Mouse (Mus musculus): ENCODE results near the gene Selenbp1. TPM values are rescaled to one million over a fixed set of nuclear protein-coding genes. Genes with fewer than 3 reads are reported as not detected.
A peak's percentile ranks its signal among the peaks of the same experiment; 100 is the strongest.

Gene Selenbp1
- polyA plus RNA-seq, 1 experiment: 4.5 TPM

- Histone ChIP-seq H3K4me1 (ENCODE audit: control insufficient read depth, insufficient read depth, low read length) (peaks cover 16% of the 10 kb centered on the region), H3K27ac (ENCODE audit: insufficient read depth, low read length) (no peak overlapping the region), H3K4me3 (ENCODE audit: insufficient read depth, low read length) (no peak overlapping the region)
- TF ChIP-seq POLR2A (IDR thresholded peaks at IDR 0.05; ENCODE audit: low read depth, low read length) (no peak), CTCF (IDR thresholded peaks at IDR 0.05; ENCODE audit: borderline replicate concordance, insufficient read depth, low read length) (no peak)
Observed at GRCm38 (mm10) chr3:94985513-94985912, 52.7 kb downstream of the Selenbp1 start.

- Histone ChIP-seq H3K27ac (ENCODE audit: insufficient read depth, low read length) (peak overlapping the region; percentile 82), H3K4me1 (ENCODE audit: control insufficient read depth, insufficient read depth, low read length) (peaks cover 16% of the 10 kb centered on the region), H3K4me3 (ENCODE audit: insufficient read depth, low read length) (no peak overlapping the region)
- no peak for TF ChIP-seq POLR2A (IDR thresholded peaks at IDR 0.05; ENCODE audit: low read depth, low read length)
- TF ChIP-seq CTCF (IDR thresholded peaks at IDR 0.05; ENCODE audit: borderline replicate concordance, insufficient read depth, low read length): no peak
Observed at GRCm38 (mm10) chr3:94987578-94987977, 54.7 kb downstream of the Selenbp1 start.

- Histone ChIP-seq H3K4me1 (ENCODE audit: control insufficient read depth, insufficient read depth, low read length) (peaks cover 16% of the 10 kb centered on the region), H3K27ac (ENCODE audit: insufficient read depth, low read length) (peak overlapping the region; percentile 21; the same call in 1 of the 2 replicates), H3K4me3 (ENCODE audit: insufficient read depth, low read length) (no peak overlapping the region)
- no peak for TF ChIP-seq CTCF (IDR thresholded peaks at IDR 0.05; ENCODE audit: borderline replicate concordance, insufficient read depth, low read length)
- TF ChIP-seq POLR2A (IDR thresholded peaks at IDR 0.05; ENCODE audit: low read depth, low read length): no peak
Observed at GRCm38 (mm10) chr3:94989159-94989761, 56.4 kb downstream of the Selenbp1 start.

Other genes starting within 250 kb of the Selenbp1 start
- not detected in 2 replicates for gene Selenbp2, start 239.5 kb upstream of the Selenbp1 start, polyA plus RNA-seq (2011; ENCODE audit: insufficient read length, low read depth, missing spikeins)
- gene Cgn, start 146.6 kb upstream of the Selenbp1 start, polyA plus RNA-seq (2011; ENCODE audit: insufficient read length, low read depth, missing spikeins): 0.17 TPM in 1 of 2 replicates, not detected in the other
- gene Pogz, start 95.5 kb upstream of the Selenbp1 start, polyA plus RNA-seq (2011; ENCODE audit: insufficient read length, low read depth, missing spikeins): 34.7 and 41.6 TPM in 2 replicates
- gene Psmb4, start 46.1 kb upstream of the Selenbp1 start, polyA plus RNA-seq (2011; ENCODE audit: insufficient read length, low read depth, missing spikeins): 236 and 256 TPM in 2 replicates
- 22.6 and 24.2 TPM in 2 replicates for gene Rfx5, start 21.0 kb downstream of the Selenbp1 start, polyA plus RNA-seq (2011; ENCODE audit: insufficient read length, low read depth, missing spikeins)
- gene Pi4kb, start 41.7 kb downstream of the Selenbp1 start, polyA plus RNA-seq (2011; ENCODE audit: insufficient read length, low read depth, missing spikeins): 32.1 and 35.9 TPM in 2 replicates
- 18.4 and 20.2 TPM in 2 replicates for gene Zfp687, start 82.4 kb downstream of the Selenbp1 start, polyA plus RNA-seq (2011; ENCODE audit: insufficient read length, low read depth, missing spikeins)
- gene Psmd4, start 109.6 kb downstream of the Selenbp1 start, polyA plus RNA-seq (2011; ENCODE audit: insufficient read length, low read depth, missing spikeins): 234 and 248 TPM in 2 replicates
- 73.5 and 78.1 TPM in 2 replicates for gene Pip5k1a, start 173.9 kb downstream of the Selenbp1 start, polyA plus RNA-seq (2011; ENCODE audit: insufficient read length, low read depth, missing spikeins)
- 37.2 and 40.4 TPM in 2 replicates for gene Vps72, start 178.0 kb downstream of the Selenbp1 start, polyA plus RNA-seq (2011; ENCODE audit: insufficient read length, low read depth, missing spikeins)
- not detected in 2 replicates for gene Tmod4, start 191.4 kb downstream of the Selenbp1 start, polyA plus RNA-seq (2011; ENCODE audit: insufficient read length, low read depth, missing spikeins)
- 43.5 and 51.5 TPM in 2 replicates for gene Scnm1, start 201.0 kb downstream of the Selenbp1 start, polyA plus RNA-seq (2011; ENCODE audit: insufficient read length, low read depth, missing spikeins)
- gene Lysmd1, start 201.0 kb downstream of the Selenbp1 start, polyA plus RNA-seq (2011; ENCODE audit: insufficient read length, low read depth, missing spikeins): 5.4 and 5.6 TPM in 2 replicates
- 0.47 TPM in 1 of 2 replicates, not detected in the other for gene Tnfaip8l2, start 209.3 kb downstream of the Selenbp1 start, polyA plus RNA-seq (2011; ENCODE audit: insufficient read length, low read depth, missing spikeins)
- gene Sema6c, start 227.4 kb downstream of the Selenbp1 start, polyA plus RNA-seq (2011; ENCODE audit: insufficient read length, low read depth, missing spikeins): 5.9 and 8.6 TPM in 2 replicates

Measured in embryonic fibroblast, embryonic 13.5 days (primary cell).